Mouse (Mus musculus) liver, embryonic 12.5 days (tissue): Measurements from ENCODE around the gene Osbpl9. TPM values are rescaled to one million over a fixed set of nuclear protein-coding genes. Genes with fewer than 3 reads are reported as not detected.

Experiments used
- ATAC-seq: fragments of 200-750 bp; cut with Nextera tagmentation; 2 replicates; pipeline ENCODE4 v1.8.0; 2017; ENCODE audit warnings: moderate number of reproducible peaks, mild to moderate bottlenecking, moderate library complexity
- H3K27ac ChIP-seq: fragments of 300-500 bp; sonication (generic); 2 replicates; pipeline ENCODE4 v1.5.1; 2016; ENCODE audit warnings: mild to moderate bottlenecking
- H3K27me3 ChIP-seq: fragments of 300-500 bp; sonication (generic); replicated peaks from 2 replicates; pipeline ENCODE4 v1.6.1; 2016; ENCODE audit warnings: mild to moderate bottlenecking, moderate library complexity
- H3K36me3 ChIP-seq: fragments of 300-500 bp; sonication (generic); 2 replicates; pipeline ENCODE4 v1.6.1; 2016; ENCODE audit warnings: mild to moderate bottlenecking, moderate library complexity
- H3K4me1 ChIP-seq: fragments of 300-500 bp; sonication (generic); 2 replicates; pipeline ENCODE4 v1.6.1; 2016
- H3K4me2 ChIP-seq: fragments of 300-500 bp; sonication (generic); 2 replicates; pipeline ENCODE4 v1.6.1; 2016; ENCODE audit warnings: mild to moderate bottlenecking, moderate library complexity
- H3K4me3 ChIP-seq: fragments of 300-500 bp; sonication (generic); 2 replicates; pipeline ENCODE4 v1.5.1; 2016; ENCODE audit warnings: mild to moderate bottlenecking, moderate library complexity
- H3K9ac ChIP-seq: fragments of 300-500 bp; sonication (generic); 2 replicates; pipeline ENCODE4 v1.6.1; 2016; ENCODE audit warnings: mild to moderate bottlenecking, moderate library complexity
- H3K9me3 ChIP-seq: fragments of 300-500 bp; sonication (generic); replicated peaks from 2 replicates; pipeline ENCODE4 v1.6.1; 2016; ENCODE audit warnings: mild to moderate bottlenecking, moderate library complexity
- WGBS: fragments of 180-500 bp; shearing (Covaris S2); methylation state at CpG from one replicate; pipeline ENCODE4 v1.1.7; 2016; ENCODE audit not compliant: insufficient replicate concordance; 5-methylcytosine and 5-hydroxymethylcytosine counted together
- polyA plus RNA-seq: library from polyadenylated mRNA; unstranded; fragments of >200 nt; fragmentation: Nextera tagmentation; extraction: Ambion mirVana; gene quantifications from 2 replicates; pipeline ENCODE4 v1.2.1, GENCODE M21; 2016

Osbpl9 gene
- polyA plus RNA-seq, 1 experiment from 2014 or later = 33.3 TPM

- ATAC-seq = no peak
- Histone ChIP-seq H3K4me3 (no peak overlapping the region), H3K9ac (no peak overlapping the region), H3K4me1 (peaks cover 10% of the 10 kb centered on the region), H3K4me2 (no peak overlapping the region), H3K27ac (no peak overlapping the region), H3K27me3 (no peaks in the 10 kb centered on the region), H3K36me3 (no peaks in the 10 kb centered on the region), H3K9me3 (no peaks in the 10 kb centered on the region)
- 47% methylated on average over 2 of the region's 2 CpGs for WGBS
These were observed 52.7 kb downstream of the Osbpl9 start for GRCm38 (mm10) chr4:109149411-109149810.

GRCm38 (mm10) chr4:109147278-109148038, 54.6 kb downstream of the Osbpl9 start:
- no peaks in the 10 kb centered on the region for H3K27me3 ChIP-seq
- H3K4me3 ChIP-seq = no peak overlapping the region
- no peak overlapping the region for H3K9ac ChIP-seq
- 49% methylated on average over 11 of the region's 11 CpGs for WGBS
- ATAC-seq = no peak
- H3K27ac ChIP-seq = no peak overlapping the region
- H3K9me3 ChIP-seq = no peaks in the 10 kb centered on the region
- peaks cover 12% of the 10 kb centered on the region for H3K4me1 ChIP-seq
- H3K36me3 ChIP-seq = no peaks in the 10 kb centered on the region
- 0 out of 2 replicates have a peak overlapping the region, but pooled peaks have one; percentile 8 for H3K4me2 ChIP-seq

- H3K4me3 ChIP-seq = no peak overlapping the region
- no peak for ATAC-seq
- no peaks in the 10 kb centered on the region for H3K36me3 ChIP-seq
- H3K27ac ChIP-seq = no peak overlapping the region
- 72% methylated on average over 1 of the region's 1 CpGs for WGBS
- no peaks in the 10 kb centered on the region for H3K27me3 ChIP-seq
- peaks cover 11% of the 10 kb centered on the region for H3K4me1 ChIP-seq
- no peak overlapping the region for H3K4me2 ChIP-seq
- H3K9ac ChIP-seq = no peak overlapping the region
- no peaks in the 10 kb centered on the region for H3K9me3 ChIP-seq
These were observed 59.0 kb downstream of the Osbpl9 start for GRCm38 (mm10) chr4:109143091-109143490.

GRCm38 (mm10) chr4:109138551-109138950, 63.5 kb downstream of the Osbpl9 start:
- H3K27ac ChIP-seq = no peak overlapping the region
- H3K4me1 ChIP-seq = 0 out of 2 replicates have a peak, but pooled peaks cover 4% of the 10 kb centered on the region
- H3K36me3 ChIP-seq = no peaks in the 10 kb centered on the region
- ATAC-seq = no peak
- H3K9me3 ChIP-seq = no peaks in the 10 kb centered on the region
- no peak overlapping the region for H3K4me2 ChIP-seq
- no peak overlapping the region for H3K9ac ChIP-seq
- H3K27me3 ChIP-seq = no peaks in the 10 kb centered on the region
- H3K4me3 ChIP-seq = no peak overlapping the region
- WGBS = 39% methylated on average over 4 of the region's 4 CpGs

DNA sequence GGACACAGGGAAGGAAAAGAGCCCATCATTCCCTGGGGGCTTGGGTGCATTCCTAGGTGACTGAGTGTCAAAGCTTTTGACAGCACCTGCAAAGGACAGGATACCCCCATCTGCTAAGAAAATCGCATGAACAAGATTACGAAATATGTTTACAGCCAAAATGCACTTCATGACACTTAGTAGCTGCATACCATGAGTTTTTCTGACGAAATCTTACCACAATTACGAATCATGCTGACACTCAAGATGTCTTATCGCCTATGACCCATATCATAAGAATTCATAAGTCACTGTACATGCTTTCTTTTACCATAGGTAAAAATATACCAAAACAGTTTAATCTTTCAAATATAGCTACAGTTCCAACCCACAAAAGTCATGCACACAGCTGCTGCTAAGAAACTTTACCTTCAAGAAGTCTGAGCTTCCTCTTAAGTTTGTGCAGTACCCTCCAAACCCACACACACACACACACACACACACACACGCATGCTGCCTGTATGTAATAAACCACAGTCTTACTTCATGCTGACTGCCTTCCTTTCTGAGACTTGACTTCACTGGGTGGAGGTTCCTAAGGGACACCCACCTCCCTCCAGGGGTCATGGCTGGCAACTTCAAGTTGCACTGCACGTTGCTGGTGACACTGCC, 65.5 kb downstream of the Osbpl9 start:
- H3K27me3 ChIP-seq = no peaks in the 10 kb centered on the region
- no peak for ATAC-seq
- 61% methylated on average over 7 of the region's 7 CpGs for WGBS
- no peak overlapping the region for H3K4me3 ChIP-seq
- no peak overlapping the region for H3K9ac ChIP-seq
- no peak overlapping the region for H3K27ac ChIP-seq
- no peaks in the 10 kb centered on the region for H3K9me3 ChIP-seq
- no peak overlapping the region for H3K4me2 ChIP-seq
- no peaks in the 10 kb centered on the region for H3K36me3 ChIP-seq
- H3K4me1 ChIP-seq = 0 out of 2 replicates have a peak, but pooled peaks cover 4% of the 10 kb centered on the region

DNA sequence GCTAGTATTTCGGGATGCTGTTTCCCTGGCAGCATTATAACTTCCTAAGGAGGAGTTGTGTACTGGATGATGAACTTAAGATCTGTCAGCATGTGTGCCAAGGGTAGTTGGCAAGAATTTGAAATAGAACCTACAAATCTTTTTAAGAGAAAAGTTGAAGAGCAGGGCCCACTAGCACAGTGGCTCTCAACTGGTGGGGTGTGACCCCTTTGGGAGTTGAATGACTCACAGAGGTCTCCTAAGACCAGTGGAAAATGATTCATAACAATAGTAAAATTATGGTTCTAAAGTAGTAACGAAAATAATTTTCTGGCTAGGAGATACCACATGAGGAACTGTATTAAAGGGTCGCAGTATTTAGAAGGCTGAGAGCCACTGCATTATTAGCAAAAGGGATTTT, 67.1 kb downstream of the Osbpl9 start:
- WGBS = 72% methylated on average over 3 of the region's 3 CpGs
- ATAC-seq = no peak
- Histone ChIP-seq H3K4me3 (no peak overlapping the region), H3K9ac (no peak overlapping the region), H3K27me3 (no peaks in the 10 kb centered on the region), H3K36me3 (no peaks in the 10 kb centered on the region), H3K4me1 (peaks cover 8% of the 10 kb centered on the region; the same call in 1 of the 2 replicates), H3K4me2 (no peak overlapping the region), H3K27ac (no peak overlapping the region), H3K9me3 (no peaks in the 10 kb centered on the region)

DNA sequence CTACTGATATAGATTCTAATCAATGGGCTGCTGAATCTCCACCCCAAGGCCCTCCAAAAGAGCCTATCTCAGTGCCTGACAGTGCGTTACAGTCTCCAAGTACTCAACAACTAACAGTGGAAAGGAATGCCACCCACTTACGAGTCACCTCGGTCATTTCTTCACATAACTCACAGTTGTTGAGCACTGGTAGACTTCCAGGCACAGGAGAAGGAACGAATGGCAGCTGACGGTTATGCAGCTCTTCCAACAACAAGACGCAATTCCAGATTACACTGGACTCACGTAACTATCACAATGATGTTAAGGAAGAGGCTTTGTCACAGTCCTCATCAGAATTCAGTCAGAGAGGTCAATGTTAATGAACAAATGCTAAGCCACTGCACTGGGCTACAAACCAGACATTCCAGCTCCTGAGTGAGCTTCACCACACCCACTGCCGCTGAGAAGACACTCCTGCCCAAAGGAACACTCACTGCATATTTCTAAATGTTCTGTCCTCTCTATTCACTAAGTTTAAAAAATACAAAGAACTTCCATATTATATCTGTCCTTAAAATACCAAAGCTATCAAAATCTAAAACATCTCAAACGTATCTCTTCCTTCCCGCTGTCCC, 70.7 kb downstream of the Osbpl9 start:
- H3K36me3 ChIP-seq = no peaks in the 10 kb centered on the region

GRCm38 (mm10) chr4:109128971-109129370, 73.1 kb downstream of the Osbpl9 start:
- ATAC-seq = no peak
- Histone ChIP-seq H3K36me3 (no peaks in the 10 kb centered on the region), H3K27ac (no peak overlapping the region), H3K4me3 (no peak overlapping the region), H3K4me2 (no peak overlapping the region), H3K9ac (no peak overlapping the region), H3K4me1 (peaks cover 4% of the 10 kb centered on the region; the same call in 1 of the 2 replicates), H3K9me3 (no peaks in the 10 kb centered on the region), H3K27me3 (no peaks in the 10 kb centered on the region)

More for the DNA sequence above, 70.7 kb downstream of the Osbpl9 start:
- peaks cover 4% of the 10 kb centered on the region; the same call in 1 of the 2 replicates for H3K4me1 ChIP-seq
- H3K4me2 ChIP-seq = no peak overlapping the region
- no peaks in the 10 kb centered on the region for H3K9me3 ChIP-seq
- H3K27me3 ChIP-seq = no peaks in the 10 kb centered on the region
- 84% methylated on average over 10 of the region's 10 CpGs for WGBS
- H3K27ac ChIP-seq = no peak overlapping the region
- H3K4me3 ChIP-seq = no peak overlapping the region
- no peak for ATAC-seq
- H3K9ac ChIP-seq = no peak overlapping the region

- H3K9ac ChIP-seq = no peak overlapping the region
- H3K27ac ChIP-seq = no peak overlapping the region
- H3K27me3 ChIP-seq = no peaks in the 10 kb centered on the region
- H3K9me3 ChIP-seq = no peaks in the 10 kb centered on the region
- H3K4me1 ChIP-seq = peaks cover 9% of the 10 kb centered on the region
- no peaks in the 10 kb centered on the region for H3K36me3 ChIP-seq
- no peak overlapping the region for H3K4me3 ChIP-seq
- H3K4me2 ChIP-seq = no peak overlapping the region
- 76% methylated on average over 9 of the region's 9 CpGs for WGBS
- ATAC-seq = no peak
These were observed 74.1 kb downstream of the Osbpl9 start for GRCm38 (mm10) chr4:109128017-109128416.

- 54% methylated on average over 10 of the region's 10 CpGs for WGBS
- Histone ChIP-seq H3K36me3 (no peaks in the 10 kb centered on the region), H3K27me3 (no peaks in the 10 kb centered on the region), H3K27ac (no peak overlapping the region), H3K4me2 (no peak overlapping the region), H3K4me3 (no peak overlapping the region), H3K9ac (no peak overlapping the region), H3K4me1 (peaks cover 15% of the 10 kb centered on the region), H3K9me3 (no peaks in the 10 kb centered on the region)
- ATAC-seq = no peak
These were observed 75.1 kb downstream of the Osbpl9 start for GRCm38 (mm10) chr4:109126834-109127564.

- 57% methylated on average over 2 of the region's 2 CpGs for WGBS
- Histone ChIP-seq H3K9ac (no peak overlapping the region), H3K36me3 (no peaks in the 10 kb centered on the region), H3K4me2 (no peak overlapping the region), H3K4me1 (peaks cover 11% of the 10 kb centered on the region), H3K9me3 (no peaks in the 10 kb centered on the region), H3K4me3 (no peak overlapping the region), H3K27ac (no peak overlapping the region), H3K27me3 (no peaks in the 10 kb centered on the region)
- ATAC-seq = no peak
These were observed 76.2 kb downstream of the Osbpl9 start for GRCm38 (mm10) chr4:109125746-109126425.
